Mouse (Mus musculus): ENCODE results near the gene Trmt5.
A peak's percentile ranks its signal among the peaks of the same experiment; 100 is the strongest.

GRCm38 (mm10) chr12:73286287-73287092 is at the start of gene Trmt5, which contains the start of gene Slc38a6:
- TF ChIP-seq CTCF (IDR thresholded peaks at IDR 0.05; ENCODE audit: control insufficient read depth, insufficient read depth, insufficient read length), result no peak
- peak; percentile 91 for TF ChIP-seq MAX (IDR thresholded peaks at IDR 0.05)
- no peak for TF ChIP-seq USF1 (IDR thresholded peaks at IDR 0.05; ENCODE audit: low read depth)
- TF ChIP-seq FOSL1 (IDR thresholded peaks at IDR 0.05; ENCODE audit: insufficient read depth, low read length, poor library complexity, severe bottlenecking), result no peak

All from C2C12 (cell line).